Mouse (Mus musculus) brain, embryonic 18.5 days (tissue): ENCODE results near the gene Pcca.

Experiments used
- DNase-seq: peaks from one replicate; pipeline ENCODE4 v3.0.0-alpha.2; 2012; ENCODE audit warnings: low read depth, low spot score

Gene Pcca

DNA sequence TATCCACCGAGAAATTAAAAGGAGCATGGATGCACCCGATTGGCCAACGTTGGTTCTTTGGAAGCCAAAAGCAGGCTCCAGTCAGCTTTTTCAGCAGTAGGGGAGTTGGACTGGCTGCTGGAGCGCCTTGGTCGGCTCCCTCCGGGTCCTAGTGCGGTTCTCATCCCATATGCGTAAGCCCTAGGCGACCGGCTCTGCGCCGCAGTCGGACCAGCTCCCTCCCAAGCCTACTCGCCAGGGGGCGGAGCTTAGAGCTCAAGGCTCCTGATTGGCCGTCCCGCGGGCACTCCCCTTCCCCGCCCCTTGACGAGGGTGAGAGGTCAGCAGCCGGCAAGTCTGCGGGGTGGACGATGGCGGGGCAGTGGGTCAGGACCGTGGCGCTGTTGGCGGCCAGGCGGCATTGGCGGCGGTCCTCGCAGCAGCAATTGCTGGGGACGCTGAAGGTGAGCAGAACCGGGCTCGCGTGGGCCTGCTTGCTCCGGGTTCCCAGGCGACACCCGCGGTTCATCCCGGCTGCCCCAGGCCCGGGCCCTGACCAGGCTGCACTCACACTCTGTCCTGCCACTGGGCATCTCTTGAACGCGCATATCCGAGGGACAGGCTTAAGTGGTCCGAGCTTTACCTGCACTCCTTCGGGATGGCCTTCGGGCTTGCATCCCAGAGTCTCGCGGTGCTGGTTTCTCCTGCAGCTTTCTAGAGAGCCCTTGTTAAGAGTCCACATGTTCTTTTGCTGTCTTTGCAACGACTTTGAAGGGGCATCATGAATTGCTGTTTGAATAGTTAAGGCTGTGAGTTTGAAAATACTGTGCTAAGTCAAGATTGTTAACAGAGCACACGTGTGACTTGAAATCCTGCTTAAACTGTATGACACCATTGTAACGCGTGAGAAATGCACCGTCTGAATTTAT, at the start of gene Pcca:
Pcca (plus strand) TSS at position 308 of the 908 bp plus-strand sequence.
- peak; percentile 87 for DNase-seq

- no peak for DNase-seq
Observed at GRCm38 (mm10) chr14:122484458-122484843, 49.7 kb upstream of the Pcca start.

DNA sequence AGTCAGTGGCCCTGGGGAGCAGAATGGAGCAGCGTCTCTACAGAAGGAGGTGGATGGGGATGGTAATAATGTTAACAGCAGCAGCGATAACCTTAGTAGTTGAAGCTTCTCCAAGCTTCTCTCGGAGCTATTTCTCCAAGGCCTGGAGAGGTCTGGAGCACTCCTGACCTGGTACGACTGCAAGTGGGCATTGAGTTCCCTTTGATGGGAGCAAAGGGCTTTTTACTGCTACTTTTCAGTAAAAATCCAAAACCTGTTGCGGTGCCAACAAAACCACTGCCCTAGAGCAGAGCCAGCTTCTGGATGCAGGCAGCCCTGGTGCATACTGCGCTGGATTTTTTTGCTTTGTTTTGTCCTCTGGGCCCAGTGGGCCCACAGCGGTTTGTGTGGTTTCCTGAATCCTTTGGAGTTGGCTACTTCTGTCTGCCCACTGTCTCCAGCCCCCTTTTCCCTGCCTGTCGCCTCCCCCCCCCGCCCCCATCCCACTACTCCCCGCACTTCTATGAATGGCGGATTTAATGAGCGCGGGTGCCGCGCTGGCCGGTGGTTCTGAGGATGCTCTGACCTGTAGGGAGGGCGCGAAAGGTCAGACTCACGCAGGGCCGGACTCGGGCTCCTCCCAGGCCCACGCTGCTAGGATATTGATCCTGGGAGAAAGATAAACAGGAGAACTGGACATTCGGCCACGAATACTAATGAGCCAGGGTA, 49.1 kb upstream of the Pcca start:
- no peak for DNase-seq

DNA sequence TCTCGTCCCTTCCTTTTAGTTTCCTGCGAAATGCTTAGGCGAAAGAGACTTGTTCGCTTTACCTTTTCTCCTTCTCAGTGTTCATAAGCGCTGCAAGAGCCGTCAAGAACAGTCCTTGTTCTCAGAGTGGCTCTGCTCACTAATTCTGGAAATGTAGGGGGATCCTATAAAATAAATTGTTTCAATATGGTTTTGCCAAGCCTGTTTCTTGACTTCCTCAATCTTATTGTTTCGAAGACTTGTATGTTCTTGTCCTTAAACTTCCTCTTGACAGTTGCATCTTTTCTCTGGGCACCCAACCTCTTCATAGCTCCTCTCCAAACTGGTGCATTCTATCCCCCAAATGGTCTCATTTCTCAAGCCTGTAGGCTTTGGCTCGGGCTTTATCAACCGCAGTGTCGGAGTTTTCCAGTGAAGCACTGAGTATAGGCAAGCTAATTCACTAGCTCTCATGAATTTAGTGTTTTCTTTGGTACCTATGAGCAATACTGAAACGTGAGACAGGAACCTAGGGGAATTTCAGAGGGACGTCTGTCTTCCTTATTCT, 48.4 kb upstream of the Pcca start:
- DNase-seq = no peak

- DNase-seq = no peak
Observed at GRCm38 (mm10) chr14:122486611-122487010, 47.5 kb upstream of the Pcca start.

DNA sequence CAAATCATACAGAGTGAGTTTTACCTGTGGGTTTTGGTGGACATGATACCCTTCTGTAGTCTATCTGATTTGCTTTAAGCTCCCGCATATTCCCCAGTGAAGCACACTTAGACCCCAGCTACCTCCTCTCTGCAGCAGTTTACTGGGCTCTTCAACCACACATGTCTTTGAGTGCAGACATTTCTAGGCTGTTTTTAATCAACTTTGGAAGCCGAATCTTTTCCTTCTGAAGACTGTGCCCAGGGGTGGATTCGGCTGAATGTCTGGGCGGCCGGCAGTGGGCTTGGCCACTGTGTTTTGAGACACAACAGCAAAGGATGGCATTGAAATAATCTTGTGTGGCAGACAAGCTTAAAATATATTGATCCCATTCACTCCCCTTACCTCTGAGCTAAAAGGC, 46.8 kb upstream of the Pcca start:
- DNase-seq = no peak

DNA sequence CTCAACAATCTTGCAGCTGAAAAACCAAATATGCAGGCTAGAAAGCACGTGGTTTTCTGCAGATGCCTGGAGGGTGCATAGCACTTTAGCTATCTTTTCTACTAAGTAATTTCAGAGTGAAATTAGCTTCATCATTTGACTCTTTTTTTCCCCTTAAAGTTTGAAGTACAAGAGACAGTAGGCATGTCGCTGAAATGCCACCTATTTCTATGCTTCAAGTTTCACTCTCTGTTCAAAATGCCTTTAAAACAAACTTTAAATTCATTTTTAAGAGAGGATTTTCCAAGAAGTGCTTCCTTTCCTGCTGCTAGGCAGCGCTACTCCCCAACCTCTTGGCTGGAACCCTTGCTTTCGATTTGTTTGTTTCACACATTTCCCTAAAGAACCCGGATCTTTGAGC, 45.1 kb upstream of the Pcca start:
- DNase-seq = no peak

GRCm38 (mm10) chr14:122489686-122490414, 44.3 kb upstream of the Pcca start:
- DNase-seq = no peak

GRCm38 (mm10) chr14:122490441-122491328, 43.4 kb upstream of the Pcca start, which contains the start of gene Gm10837:
Gene Gm10837 (plus strand): TSS chr14:122490586.
- DNase-seq = no peak

- no peak for DNase-seq
Observed at GRCm38 (mm10) chr14:122491521-122491920, 42.6 kb upstream of the Pcca start.

GRCm38 (mm10) chr14:122492015-122492414, 42.1 kb upstream of the Pcca start:
- DNase-seq = no peak

- no peak for DNase-seq
Observed at GRCm38 (mm10) chr14:122509058-122509457, 25.1 kb upstream of the Pcca start.

DNA sequence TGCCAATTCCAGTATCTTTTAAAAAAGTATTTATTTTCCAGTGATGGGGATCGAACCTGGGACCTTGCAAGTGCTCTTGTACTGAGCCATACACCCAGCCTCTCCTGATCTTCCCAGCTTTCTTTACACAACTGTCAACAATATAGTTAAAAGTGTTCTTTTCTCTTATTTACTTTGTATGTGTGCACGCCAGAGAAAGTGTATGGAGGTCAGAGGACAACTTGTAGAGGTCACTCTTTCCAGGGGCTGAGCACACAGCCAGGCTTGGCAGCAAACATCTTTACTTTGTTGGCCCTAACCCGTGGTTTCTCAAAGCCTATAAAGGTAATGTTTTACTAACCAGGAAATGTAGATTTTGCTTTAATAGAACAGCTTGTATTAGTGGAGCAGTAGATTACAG, 22.6 kb upstream of the Pcca start:
- DNase-seq = no peak

GRCm38 (mm10) chr14:122513511-122514036, 20.6 kb upstream of the Pcca start:
- no peak for DNase-seq

DNA sequence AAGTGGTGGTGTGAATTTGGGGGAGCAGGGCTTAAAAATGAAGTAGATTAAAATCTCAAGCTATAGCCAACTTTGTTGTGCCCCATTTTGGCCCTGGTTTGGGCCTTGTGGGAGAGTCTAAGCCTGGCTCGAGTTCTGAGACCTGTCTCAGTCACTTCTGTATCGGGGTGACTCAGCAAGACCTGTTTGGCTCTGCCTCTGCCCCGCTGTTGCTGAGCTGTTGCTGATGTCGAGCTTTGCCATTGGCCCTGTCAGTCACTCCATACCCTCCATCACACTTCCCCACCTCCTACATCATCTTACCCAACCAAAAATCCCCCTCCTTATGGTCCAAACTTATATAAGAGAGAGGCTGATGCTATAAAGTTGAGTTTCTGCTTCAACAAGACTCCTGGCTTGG, 5.6 kb upstream of the Pcca start:
- DNase-seq = no peak

DNA sequence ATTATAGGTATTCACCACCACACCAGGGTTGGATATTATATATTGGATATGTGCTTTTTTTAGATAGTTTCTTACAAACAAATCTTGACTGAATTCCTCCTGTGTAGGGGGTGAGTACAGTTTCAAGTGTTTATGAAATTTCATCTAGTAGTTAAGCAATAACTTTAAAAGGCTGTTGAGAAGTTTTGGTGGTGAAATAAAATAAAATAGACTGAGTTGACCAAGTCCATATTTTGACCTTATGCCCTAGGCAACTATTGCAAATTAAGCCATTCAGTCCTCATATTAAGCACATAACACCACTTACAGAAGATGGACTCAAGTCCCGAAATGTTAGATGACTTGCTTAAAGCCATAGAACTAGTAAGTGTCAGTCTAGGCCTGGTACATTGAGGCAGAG, 1.9 kb downstream of the Pcca start:
- no peak for DNase-seq

GRCm38 (mm10) chr14:122548421-122548820, 14.3 kb downstream of the Pcca start:
- DNase-seq = no peak

DNA sequence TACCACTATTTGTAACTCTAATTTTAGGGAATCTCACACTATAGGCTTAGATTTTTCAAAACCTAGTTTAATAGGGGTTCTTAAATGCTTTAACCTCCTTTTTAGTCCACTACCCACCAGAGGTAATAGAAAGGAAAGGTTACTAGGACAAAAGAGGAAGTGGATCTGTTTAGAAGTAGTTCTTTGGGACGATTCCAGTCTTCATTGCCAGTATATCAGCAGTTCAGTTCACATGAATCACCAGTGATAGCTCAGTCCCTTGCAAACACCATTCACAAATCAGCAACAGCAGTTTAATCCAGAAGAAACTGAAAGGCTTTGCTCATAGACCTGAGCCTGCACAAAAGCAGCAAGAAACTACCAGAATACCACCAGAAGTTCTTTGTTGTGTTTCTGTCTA, 14.8 kb downstream of the Pcca start:
- DNase-seq = no peak

DNA sequence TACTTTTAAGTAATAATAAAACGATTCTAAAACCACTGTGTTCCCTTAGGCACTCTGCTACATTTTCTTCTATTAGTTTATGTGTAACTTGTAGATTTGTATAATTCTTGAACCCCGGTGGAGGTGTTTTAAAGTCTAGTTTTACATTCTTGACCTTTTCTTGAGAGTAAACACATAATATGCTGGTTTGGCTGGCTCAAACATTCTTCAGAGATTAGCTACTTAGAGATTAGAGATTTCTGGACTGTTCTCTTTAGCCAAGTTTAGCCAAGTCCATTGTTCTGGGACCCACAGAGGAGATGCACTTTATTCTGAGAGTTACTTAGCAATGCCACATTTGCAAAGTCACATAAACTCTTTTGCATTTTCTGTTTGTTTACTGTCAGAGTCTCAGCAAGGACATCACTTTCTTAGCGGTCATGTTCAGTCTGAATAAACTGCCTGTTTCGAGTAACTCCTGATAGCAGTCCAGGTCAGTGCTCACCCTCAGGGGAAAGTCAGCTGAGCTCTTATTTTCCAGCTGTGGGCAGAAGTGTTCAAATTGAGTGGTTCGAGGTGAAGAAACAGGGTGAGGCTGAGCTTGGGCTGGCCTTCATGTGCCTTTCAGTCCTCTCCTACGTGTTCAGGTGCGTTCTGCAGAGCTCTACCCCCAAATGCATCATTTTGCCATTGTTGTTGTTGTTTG, 18.8 kb downstream of the Pcca start:
- no peak for DNase-seq

DNA sequence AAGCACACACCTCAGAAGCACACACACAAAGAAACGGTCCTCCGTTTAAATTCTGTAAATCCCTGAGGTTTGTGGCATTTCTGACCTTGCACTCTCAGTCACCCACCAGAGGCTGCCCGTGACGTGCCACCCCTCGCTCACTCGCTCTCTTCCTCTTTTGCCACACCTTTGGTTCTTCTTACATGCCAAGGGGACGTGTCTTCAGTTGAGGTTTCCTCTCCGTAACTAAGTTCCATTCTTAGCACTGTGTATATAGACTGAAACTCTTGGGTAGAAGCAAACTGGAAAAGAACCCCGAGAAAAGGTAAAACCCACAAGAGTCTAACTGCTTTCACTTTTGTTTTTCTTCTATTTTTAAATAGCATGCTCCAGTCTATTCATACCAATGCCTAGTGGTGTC, 23.2 kb downstream of the Pcca start:
- DNase-seq = no peak
